Mouse (Mus musculus) hindbrain, embryonic 11.5 days (tissue): ENCODE measurements around the gene Rftn1. TPM values are rescaled to one million over a fixed set of nuclear protein-coding genes. Genes with fewer than 3 reads are reported as not detected.

Experiments used
- ATAC-seq: fragments of 200-750 bp; cut with Nextera tagmentation; 2 replicates; pipeline ENCODE4 v1.8.0; 2017; ENCODE audit warnings: mild to moderate bottlenecking, moderate TSS enrichment, moderate library complexity; ENCODE audit not compliant: low FRiP score
- DNase-seq: peaks from one replicate; pipeline ENCODE4 v3.0.0-alpha.2; 2015; ENCODE audit warnings: low spot score
- H3K27ac ChIP-seq: fragments of 300-500 bp; sonication (generic); 2 replicates; pipeline ENCODE4 v1.5.1; 2014; ENCODE audit warnings: mild to moderate bottlenecking, low read depth, low read length
- H3K27me3 ChIP-seq: fragments of 300-500 bp; sonication (generic); 2 replicates; pipeline ENCODE4 v1.6.1; 2014; ENCODE audit warnings: mild to moderate bottlenecking, low read length, moderate library complexity, mixed read lengths; ENCODE audit not compliant: control insufficient read depth, insufficient read depth
- H3K36me3 ChIP-seq: fragments of 300-500 bp; sonication (generic); 2 replicates; pipeline ENCODE4 v1.6.1; 2014; ENCODE audit warnings: mild to moderate bottlenecking, low read length, moderate library complexity, mixed read lengths; ENCODE audit not compliant: control insufficient read depth, insufficient read depth
- H3K4me1 ChIP-seq: fragments of 300-500 bp; sonication (generic); replicated peaks from 2 replicates; pipeline ENCODE4 v1.6.1; 2014; ENCODE audit warnings: low read length, mixed read lengths; ENCODE audit not compliant: control insufficient read depth, insufficient read depth
- H3K4me2 ChIP-seq: fragments of 300-500 bp; sonication (generic); replicated peaks from 2 replicates; pipeline ENCODE4 v1.6.1; 2014; ENCODE audit warnings: mild to moderate bottlenecking, low read depth, low read length
- H3K4me3 ChIP-seq: fragments of 300-500 bp; sonication (generic); 2 replicates; pipeline ENCODE4 v1.5.1; 2014; ENCODE audit warnings: low read depth, low read length
- H3K9ac ChIP-seq: fragments of 300-500 bp; sonication (generic); 2 replicates; pipeline ENCODE4 v1.6.1; 2014; ENCODE audit warnings: low read depth, low read length
- H3K9me3 ChIP-seq: fragments of 300-500 bp; sonication (generic); 2 replicates; pipeline ENCODE4 v1.6.1; 2016; ENCODE audit warnings: low read length; ENCODE audit not compliant: control insufficient read depth
- WGBS: fragments of 180-500 bp; shearing (Covaris S2); extraction: QIAGEN DNeasy Blood & Tissue Kit; methylation state at CpG from one replicate; pipeline ENCODE4 v1.1.7; 2014; 5-methylcytosine and 5-hydroxymethylcytosine counted together
- polyA plus RNA-seq: library from polyadenylated mRNA; unstranded; fragments of >200 nt; fragmentation: Nextera tagmentation; extraction: Ambion mirVana; gene quantifications from 2 replicates; pipeline ENCODE4 v1.2.1, GENCODE M21; 2014

Rftn1 gene
- polyA plus RNA-seq, 1 experiment from 2014 or later, result 5.6 TPM

GRCm38 (mm10) chr17:50131698-50132097 is 58.8 kb downstream of the Rftn1 start:
- Histone ChIP-seq H3K36me3 (no peaks in the 10 kb centered on the region), H3K4me2 (no peak overlapping the region), H3K4me1 (no peaks in the 10 kb centered on the region), H3K27ac (no peak overlapping the region), H3K27me3 (no peaks in the 10 kb centered on the region), H3K9me3 (no peaks in the 10 kb centered on the region), H3K4me3 (no peak overlapping the region), H3K9ac (no peak overlapping the region)
- ATAC-seq (no peak), DNase-seq (no peak)
- WGBS, result 88% methylated on average over 4 of the region's 4 CpGs

- H3K9me3 ChIP-seq, result no peaks in the 10 kb centered on the region
- H3K4me3 ChIP-seq, result no peak overlapping the region
- H3K4me1 ChIP-seq, result no peaks in the 10 kb centered on the region
- DNase-seq (no peak), ATAC-seq (no peak)
- H3K36me3 ChIP-seq, result no peaks in the 10 kb centered on the region
- no peak overlapping the region for H3K9ac ChIP-seq
- H3K4me2 ChIP-seq, result no peak overlapping the region
- H3K27ac ChIP-seq, result no peak overlapping the region
- H3K27me3 ChIP-seq, result no peaks in the 10 kb centered on the region
- 81% methylated on average over 4 of the region's 4 CpGs for WGBS
Observed at GRCm38 (mm10) chr17:50130421-50130820, 60.1 kb downstream of the Rftn1 start.

GRCm38 (mm10) chr17:50128392-50128791 is 62.1 kb downstream of the Rftn1 start:
- H3K9me3 ChIP-seq, result no peaks in the 10 kb centered on the region
- no peaks in the 10 kb centered on the region for H3K27me3 ChIP-seq
- ATAC-seq (no peak), DNase-seq (no peak)
- no peak overlapping the region for H3K4me2 ChIP-seq
- no peaks in the 10 kb centered on the region for H3K36me3 ChIP-seq
- H3K4me3 ChIP-seq, result no peak overlapping the region
- no peaks in the 10 kb centered on the region for H3K4me1 ChIP-seq
- H3K27ac ChIP-seq, result no peak overlapping the region
- H3K9ac ChIP-seq, result no peak overlapping the region
- 76% methylated on average over 3 of the region's 3 CpGs for WGBS

GRCm38 (mm10) chr17:50127045-50127813 is 63.2 kb downstream of the Rftn1 start:
- WGBS, result 88% methylated on average over 9 of the region's 9 CpGs
- H3K4me1 ChIP-seq, result no peaks in the 10 kb centered on the region
- no peak overlapping the region for H3K4me2 ChIP-seq
- H3K9me3 ChIP-seq, result no peaks in the 10 kb centered on the region
- no peaks in the 10 kb centered on the region for H3K36me3 ChIP-seq
- no peak overlapping the region for H3K4me3 ChIP-seq
- no peak overlapping the region for H3K9ac ChIP-seq
- no peak overlapping the region for H3K27ac ChIP-seq
- H3K27me3 ChIP-seq, result no peaks in the 10 kb centered on the region
- no peak for ATAC-seq
- DNase-seq, result no peak

GRCm38 (mm10) chr17:50126545-50126944 is 63.9 kb downstream of the Rftn1 start:
- H3K4me1 ChIP-seq, result no peaks in the 10 kb centered on the region
- H3K9ac ChIP-seq, result no peak overlapping the region
- H3K27me3 ChIP-seq, result no peaks in the 10 kb centered on the region
- no peak overlapping the region for H3K27ac ChIP-seq
- no peaks in the 10 kb centered on the region for H3K9me3 ChIP-seq
- H3K36me3 ChIP-seq, result no peaks in the 10 kb centered on the region
- no peak overlapping the region for H3K4me3 ChIP-seq
- ATAC-seq (no peak), DNase-seq (no peak)
- H3K4me2 ChIP-seq, result no peak overlapping the region
- WGBS, result 54% methylated on average over 2 of the region's 2 CpGs

- WGBS, result 89% methylated on average over 5 of the region's 5 CpGs
- Histone ChIP-seq H3K9ac (no peak overlapping the region), H3K4me2 (no peak overlapping the region), H3K9me3 (no peaks in the 10 kb centered on the region), H3K4me1 (no peaks in the 10 kb centered on the region), H3K4me3 (no peak overlapping the region), H3K27me3 (no peaks in the 10 kb centered on the region), H3K27ac (no peak overlapping the region), H3K36me3 (no peaks in the 10 kb centered on the region)
- no peak for ATAC-seq
- no peak for DNase-seq
Observed at GRCm38 (mm10) chr17:50125900-50126299, 64.6 kb downstream of the Rftn1 start.

- H3K9me3 ChIP-seq, result no peaks in the 10 kb centered on the region
- H3K27ac ChIP-seq, result no peak overlapping the region
- H3K4me2 ChIP-seq, result no peak overlapping the region
- no peaks in the 10 kb centered on the region for H3K4me1 ChIP-seq
- WGBS, result 87% methylated on average over 3 of the region's 3 CpGs
- H3K9ac ChIP-seq, result no peak overlapping the region
- H3K4me3 ChIP-seq, result no peak overlapping the region
- no peak for ATAC-seq
- H3K27me3 ChIP-seq, result no peaks in the 10 kb centered on the region
- DNase-seq, result no peak
- no peaks in the 10 kb centered on the region for H3K36me3 ChIP-seq
Observed at GRCm38 (mm10) chr17:50125245-50125798, 65.2 kb downstream of the Rftn1 start.

GRCm38 (mm10) chr17:50124708-50125107 is 65.8 kb downstream of the Rftn1 start:
- no peaks in the 10 kb centered on the region for H3K36me3 ChIP-seq
- no peaks in the 10 kb centered on the region for H3K4me1 ChIP-seq
- no peak overlapping the region for H3K27ac ChIP-seq
- no peaks in the 10 kb centered on the region for H3K9me3 ChIP-seq
- H3K27me3 ChIP-seq, result no peaks in the 10 kb centered on the region
- H3K9ac ChIP-seq, result no peak overlapping the region
- no peak for DNase-seq
- H3K4me3 ChIP-seq, result no peak overlapping the region
- ATAC-seq, result no peak
- WGBS, result 76% methylated on average over 4 of the region's 4 CpGs
- H3K4me2 ChIP-seq, result no peak overlapping the region

- Histone ChIP-seq H3K27ac (no peak overlapping the region), H3K9ac (no peak overlapping the region), H3K27me3 (no peaks in the 10 kb centered on the region), H3K36me3 (no peaks in the 10 kb centered on the region), H3K9me3 (no peaks in the 10 kb centered on the region), H3K4me1 (no peaks in the 10 kb centered on the region), H3K4me3 (no peak overlapping the region), H3K4me2 (no peak overlapping the region)
- no peak for DNase-seq
- WGBS, result 81% methylated on average over 8 of the region's 8 CpGs
- no peak for ATAC-seq
Observed at GRCm38 (mm10) chr17:50122555-50122954, 67.9 kb downstream of the Rftn1 start.
